In the genomic region with DNA sequence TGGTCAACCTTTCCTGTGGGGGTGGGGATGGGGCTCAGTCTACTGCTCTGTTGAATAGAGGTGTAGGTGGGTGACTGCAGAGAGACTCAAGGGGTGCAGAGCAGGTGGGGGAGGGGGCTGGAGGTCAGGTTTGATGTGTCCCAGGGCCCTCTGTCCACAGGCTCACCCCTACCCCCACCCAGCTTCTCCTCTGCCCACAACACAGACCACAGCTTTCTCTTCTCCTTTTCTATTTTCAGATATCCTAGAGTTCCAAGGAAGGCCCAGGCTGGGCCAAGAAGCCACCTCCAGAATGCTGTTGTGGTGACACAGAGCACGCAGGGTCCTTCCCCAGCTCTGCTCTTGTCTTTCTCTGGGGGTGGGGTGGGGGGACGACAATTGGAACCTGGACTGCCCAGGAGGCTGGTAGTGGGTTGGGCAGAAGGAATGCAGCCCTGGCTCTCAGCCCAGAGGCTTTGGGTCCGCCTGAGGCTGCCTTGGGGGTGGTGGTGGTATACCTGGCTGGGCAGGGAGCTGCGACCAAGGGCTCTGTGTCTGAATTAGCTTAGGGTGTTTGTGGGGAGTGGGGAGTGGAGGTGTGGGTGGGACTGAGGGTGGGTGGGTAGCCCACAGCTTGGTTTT, we compare ENCODE assay signal across 10 mouse cellular contexts. TPM values are rescaled to one million over a fixed set of nuclear protein-coding genes. Genes with fewer than 3 reads are reported as not detected.
DNase-seq lines count a peak whose midpoint lies in the region; ATAC-seq and TF ChIP-seq lines count a peak whose summit lies in the region.
"Had no signal": no experiment of that assay in that cellular context is flagged by ENCODE, and none has a peak within 500 bp of the region (broad histone marks: within the 10 kb centered on the region; RNA-seq: fewer than 3 reads in every experiment).

No protein-coding gene starts in this region.

- H3K4me1 ChIP-seq in liver, adult 2 months (ENCODE audit: control insufficient read depth, insufficient read depth, low read length): peaks cover 7% of the 10 kb centered on the region; the same call in 1 of the 2 replicates
- H3K4me1 ChIP-seq in liver, embryonic 12.5 days: peaks cover 39% of the 10 kb centered on the region
- peaks cover 14% of the 10 kb centered on the region; the same call in 1 of the 2 replicates for H3K4me1 ChIP-seq in hindbrain, embryonic 12.5 days

- H3K27me3 ChIP-seq in liver, adult 2 months (ENCODE audit: control insufficient read depth, insufficient read depth, low read length): no peaks in the 10 kb centered on the region
- H3K27me3 ChIP-seq in liver, embryonic 12.5 days (replicated peaks): peaks cover 16% of the 10 kb centered on the region
- H3K27me3 ChIP-seq in splenic B cell, adult 2 months (ENCODE audit: control insufficient read depth, insufficient read depth, low read length, poor library complexity, severe bottlenecking): no peaks in the 10 kb centered on the region
- H3K27me3 ChIP-seq in hindbrain, embryonic 12.5 days: peaks cover 20% of the 10 kb centered on the region

- H3K36me3 ChIP-seq in liver, adult 2 months (ENCODE audit: control insufficient read depth, insufficient read depth, low read length): no peaks in the 10 kb centered on the region
- H3K36me3 ChIP-seq in liver, embryonic 12.5 days: no peaks in the 10 kb centered on the region
- H3K36me3 ChIP-seq in splenic B cell, adult 2 months (ENCODE audit: control insufficient read depth, insufficient read depth, low read length, poor library complexity, severe bottlenecking): no peaks in the 10 kb centered on the region
- H3K36me3 ChIP-seq in hindbrain, embryonic 12.5 days: no peaks in the 10 kb centered on the region

- DNase-seq in liver, adult 2 months (ENCODE audit: extremely low read depth, low read depth, low spot score): no peak
- no peak for DNase-seq in liver
- peak; percentile 31 for DNase-seq in splenic B cell, adult 2 months (ENCODE audit: low read depth, low spot score)
- DNase-seq in neural tube, embryonic 10.5 days (ENCODE audit: extremely low spot score, low spot score): no peak
- DNase-seq in cerebellum, adult 11-12 months: no peak
- DNase-seq: cerebellum, adult 9-11 months had no signal

- H3K27ac ChIP-seq in liver, adult 2 months (replicated peaks; ENCODE audit: insufficient read depth, low read depth, low read length): peak overlapping the region; percentile 32; the same call in 1 of the 2 replicates
- peak overlapping the region; percentile 64 for H3K27ac ChIP-seq in liver, embryonic 12.5 days
- no peak overlapping the region for H3K27ac ChIP-seq in hindbrain, embryonic 12.5 days

- H3K4me3 ChIP-seq in liver, adult 2 months (ENCODE audit: insufficient read depth, low read depth, low read length): peak overlapping the region; percentile 29; the same call in 1 of the 2 replicates
- H3K4me3 ChIP-seq in liver, embryonic 12.5 days: 0 out of 2 replicates have a peak overlapping the region, but pooled peaks have one; percentile 24
- no peak overlapping the region for H3K4me3 ChIP-seq in hindbrain, embryonic 12.5 days

- H3K79me2 ChIP-seq in liver, adult 2 months (ENCODE audit: control insufficient read depth, insufficient read depth, low read length): no peaks in the 10 kb centered on the region

- WGBS in liver, adult 2 months: 62% methylated on average over 4 of the region's 4 CpGs
- 12% methylated on average over 4 of the region's 4 CpGs for WGBS in liver, embryonic 12.5 days (ENCODE audit: insufficient replicate concordance)
- WGBS in hindbrain, embryonic 12.5 days: 43% methylated on average over 4 of the region's 4 CpGs

- TF ChIP-seq CTCF in liver, adult 2 months (IDR thresholded peaks at IDR 0.05; ENCODE audit: low read depth, low read length): no peak

- H3K4me2 ChIP-seq in liver, embryonic 12.5 days: peak overlapping the region; percentile 38
- no peak overlapping the region for H3K4me2 ChIP-seq in hindbrain, embryonic 12.5 days (replicated peaks)

- TF ChIP-seq POLR2A in liver, adult 2 months (IDR thresholded peaks at IDR 0.05; ENCODE audit: extremely low read depth, insufficient read depth, low read length): no peak

- 0 out of 2 replicates have a peak overlapping the region, but pooled peaks have one; percentile 13 for H3K9ac ChIP-seq in liver, adult 2 months (ENCODE audit: low read depth, low read length)
- no peak overlapping the region for H3K9ac ChIP-seq in liver, embryonic 12.5 days
- no peak overlapping the region for H3K9ac ChIP-seq in hindbrain, embryonic 12.5 days

- no peaks in the 10 kb centered on the region for H3K9me3 ChIP-seq in liver, embryonic 12.5 days (replicated peaks)
- no peaks in the 10 kb centered on the region for H3K9me3 ChIP-seq in hindbrain, embryonic 12.5 days (replicated peaks)

- ATAC-seq in granulocyte monocyte progenitor cell, adult 5-6 weeks (replicated peaks; ENCODE audit: poor library complexity, severe bottlenecking): peak; percentile 60
- ATAC-seq in liver, embryonic 12.5 days: peak; percentile 22
- no peak for ATAC-seq in hindbrain, embryonic 12.5 days (ENCODE audit: low FRiP score)
- ATAC-seq: forebrain, embryonic 14.5 days had no signal

RNA-seq across cellular contexts. Expression of a gene that starts 13.2 kb away (rescaled TPM):
- 12.4 and 14.4 TPM in 2 replicates for total RNA-seq in liver, adult 2 months (2014; rRNA removed)
- 7.3 and 10.9 TPM in 2 replicates for polyA plus RNA-seq in liver, adult 2 months (2012; rRNA removed)
- 20.8 and 21.8 TPM in 2 replicates for total RNA-seq in granulocyte monocyte progenitor cell, adult 5-6 weeks (2014; fragmentation: Nextera tagmentation)
- 30.5 and 31.0 TPM in 2 replicates for total RNA-seq in granulocyte monocyte progenitor cell, adult 5-6 weeks (2017)
- polyA plus RNA-seq in liver, embryonic 12.5 days (2016; fragmentation: Nextera tagmentation; extraction: Ambion mirVana): 21.1 and 21.4 TPM in 2 replicates
- 4.8 and 6.2 TPM in 2 replicates for polyA plus RNA-seq in hindbrain, embryonic 12.5 days (2016; fragmentation: Nextera tagmentation; extraction: Ambion mirVana)
